Mouse (Mus musculus): ENCODE data around the gene Tnnt3.

The Tnnt3 gene

GRCm38 (mm10) chr7:142476795-142477452 is 21.7 kb upstream of the Tnnt3 start:
- in situ Hi-C loops (cut with MboI) = no loop called here

GRCm38 (mm10) chr7:142478001-142478400 is 20.6 kb upstream of the Tnnt3 start:
- in situ Hi-C loops (cut with MboI) = no loop called here

GRCm38 (mm10) chr7:142478574-142478973 is 20.1 kb upstream of the Tnnt3 start:
- in situ Hi-C loops (cut with MboI) = no loop called here

GRCm38 (mm10) chr7:142479307-142479706 is 19.3 kb upstream of the Tnnt3 start:
- in situ Hi-C loops (cut with MboI) = no loop called here

GRCm38 (mm10) chr7:142479886-142480285 is 18.8 kb upstream of the Tnnt3 start:
- in situ Hi-C loops (cut with MboI) = no loop called here

- in situ Hi-C loops (cut with MboI) = no loop called here
Observed at GRCm38 (mm10) chr7:142480661-142481060, 18.0 kb upstream of the Tnnt3 start.

GRCm38 (mm10) chr7:142481186-142481567 is 17.5 kb upstream of the Tnnt3 start:
- in situ Hi-C loops (cut with MboI) = no loop called here

GRCm38 (mm10) chr7:142481568-142482255 is 16.9 kb upstream of the Tnnt3 start:
- in situ Hi-C loops (cut with MboI) = no loop called here

- in situ Hi-C loops (cut with MboI) = no loop called here
Observed at GRCm38 (mm10) chr7:142482256-142482609, 16.4 kb upstream of the Tnnt3 start.

- in situ Hi-C loops (cut with MboI) = no loop called here
Observed at GRCm38 (mm10) chr7:142483136-142483535, 15.5 kb upstream of the Tnnt3 start.

GRCm38 (mm10) chr7:142484780-142485179 is 13.9 kb upstream of the Tnnt3 start:
- in situ Hi-C loops (cut with MboI) = no loop called here

GRCm38 (mm10) chr7:142486751-142487162 is 11.9 kb upstream of the Tnnt3 start:
- in situ Hi-C loops (cut with MboI) = no loop called here

- in situ Hi-C loops (cut with MboI) = no loop called here
Observed at GRCm38 (mm10) chr7:142487341-142487859, 11.2 kb upstream of the Tnnt3 start.

- in situ Hi-C loops (cut with MboI) = no loop called here
Observed at GRCm38 (mm10) chr7:142488053-142488452, 10.6 kb upstream of the Tnnt3 start.

GRCm38 (mm10) chr7:142493535-142493934 is 5.1 kb upstream of the Tnnt3 start:
- in situ Hi-C loops (cut with MboI) = no loop called here

- in situ Hi-C loops (cut with MboI) = loop anchor here (5.0 kb wide), 1 partner anchor 54 kb away; the partner anchor contains the start of gene Tnni2
Observed at GRCm38 (mm10) chr7:142496158-142496557, 2.5 kb upstream of the Tnnt3 start.

GRCm38 (mm10) chr7:142496800-142497199 is 1.8 kb upstream of the Tnnt3 start:
- in situ Hi-C loops (cut with MboI) = loop anchor here (5.0 kb wide), 1 partner anchor 54 kb away; the partner anchor contains the start of gene Tnni2

GRCm38 (mm10) chr7:142497775-142498174 is 861 bp upstream of the Tnnt3 start:
- in situ Hi-C loops (cut with MboI) = loop anchor here (5.0 kb wide), 1 partner anchor 55 kb away; the partner anchor contains the start of gene Tnni2

- in situ Hi-C loops (cut with MboI) = loop anchor here (5.0 kb wide), 1 partner anchor 57 kb away; the partner anchor contains the start of gene Tnni2
Observed at GRCm38 (mm10) chr7:142499010-142499721, 530 bp downstream of the Tnnt3 start.

- in situ Hi-C loops (cut with MboI) = no loop called here
Observed at GRCm38 (mm10) chr7:142500032-142500431, 1.4 kb downstream of the Tnnt3 start.

GRCm38 (mm10) chr7:142503206-142503605 is 4.6 kb downstream of the Tnnt3 start:
- in situ Hi-C loops (cut with MboI) = no loop called here

- in situ Hi-C loops (cut with MboI) = no loop called here
Observed at GRCm38 (mm10) chr7:142505942-142506341, 7.3 kb downstream of the Tnnt3 start.
